Mouse (Mus musculus) stomach, postnatal 0 days (tissue): ENCODE measurements around the gene Tcf20. TPM values are rescaled to one million over a fixed set of nuclear protein-coding genes. Genes with fewer than 3 reads are reported as not detected.

ENCODE experiments used
- ATAC-seq: fragments of 200-750 bp; cut with Nextera tagmentation; 2 replicates; pipeline ENCODE4 v1.8.0; 2017; ENCODE audit not compliant: low FRiP score, low TSS enrichment
- DNase-seq: peaks from one replicate; pipeline ENCODE4 v3.0.0-alpha.2; 2016; ENCODE audit warnings: low spot score
- H3K27ac ChIP-seq: fragments of 300-500 bp; sonication (generic); replicated peaks from 2 replicates; pipeline ENCODE4 v1.5.1; 2014; ENCODE audit warnings: mild to moderate bottlenecking, control low read depth
- H3K27me3 ChIP-seq: fragments of 300-500 bp; sonication (generic); 2 replicates; pipeline ENCODE4 v1.6.1; 2014; ENCODE audit warnings: low read length; ENCODE audit not compliant: control insufficient read depth, insufficient read depth
- H3K36me3 ChIP-seq: fragments of 300-500 bp; sonication (generic); 2 replicates; pipeline ENCODE4 v1.6.1; 2014; ENCODE audit warnings: low read length, mixed read lengths; ENCODE audit not compliant: control insufficient read depth, insufficient read depth
- H3K4me1 ChIP-seq: fragments of 300-500 bp; sonication (generic); replicated peaks from 2 replicates; pipeline ENCODE4 v1.6.1; 2014; ENCODE audit warnings: antibody characterized with exemption; ENCODE audit not compliant: control insufficient read depth, insufficient read depth
- H3K4me2 ChIP-seq: fragments of 300-500 bp; sonication (generic); replicated peaks from 2 replicates; pipeline ENCODE4 v1.6.1; 2014; ENCODE audit warnings: low read depth, mild to moderate bottlenecking, control low read depth, moderate library complexity
- H3K4me3 ChIP-seq: fragments of 300-500 bp; sonication (generic); 2 replicates; pipeline ENCODE4 v1.5.1; 2014; ENCODE audit warnings: low read depth, low read length, control low read depth
- H3K9ac ChIP-seq: fragments of 300-500 bp; sonication (generic); 2 replicates; pipeline ENCODE4 v1.6.1; 2014; ENCODE audit warnings: mild to moderate bottlenecking, low read length, control low read depth, mixed read lengths
- H3K9me3 ChIP-seq: fragments of 300-500 bp; sonication (generic); 2 replicates; pipeline ENCODE4 v1.6.1; 2016; ENCODE audit warnings: low read length; ENCODE audit not compliant: control insufficient read depth
- CTCF ChIP-seq: IDR thresholded peaks from 2 replicates; pipeline ENCODE4 v1.5.1; 2016; ENCODE audit warnings: antibody characterized with exemption, low read depth, mild to moderate bottlenecking, moderate library complexity
- EP300 ChIP-seq: optimal IDR thresholded peaks from 2 replicates; pipeline ENCODE3; 2016; ENCODE audit warnings: antibody characterized with exemption
- WGBS: fragments of 180-500 bp; shearing (Covaris S2); extraction: QIAGEN DNeasy Blood & Tissue Kit; methylation state at CpG from one replicate; pipeline ENCODE4 v1.1.7; 2014; 5-methylcytosine and 5-hydroxymethylcytosine counted together
- polyA plus RNA-seq: library from polyadenylated mRNA; unstranded; fragments of >200 nt; fragmentation: Nextera tagmentation; extraction: Ambion mirVana; gene quantifications from 2 replicates; pipeline ENCODE4 v1.2.1, GENCODE M21; 2015

The Tcf20 gene
- polyA plus RNA-seq, 1 experiment from 2014 or later = 3.6 TPM

GRCm38 (mm10) chr15:82984574-82984973 lies 3.1 kb downstream of the Tcf20 start:
- Histone ChIP-seq H3K4me3 (no peak overlapping the region), H3K36me3 (no peaks in the 10 kb centered on the region), H3K27ac (no peak overlapping the region), H3K9me3 (no peaks in the 10 kb centered on the region), H3K4me2 (no peak overlapping the region), H3K27me3 (0 out of 2 replicates have a peak, but pooled peaks cover 2% of the 10 kb centered on the region), H3K9ac (no peak overlapping the region), H3K4me1 (peaks cover 2% of the 10 kb centered on the region; the same call in 1 of the 2 replicates)
- no peak for ATAC-seq
- no peak for DNase-seq
- TF ChIP-seq EP300 = no peak
- no peak for TF ChIP-seq CTCF
- 62% methylated on average over 7 of the region's 7 CpGs for WGBS

GRCm38 (mm10) chr15:82984097-82984496 lies 3.6 kb downstream of the Tcf20 start:
- no peak overlapping the region for H3K27ac ChIP-seq
- H3K4me1 ChIP-seq = peaks cover 2% of the 10 kb centered on the region; the same call in 1 of the 2 replicates
- H3K4me2 ChIP-seq = no peak overlapping the region
- DNase-seq (no peak), ATAC-seq (no peak)
- WGBS = 38% methylated on average over 4 of the region's 4 CpGs
- H3K27me3 ChIP-seq = 0 out of 2 replicates have a peak, but pooled peaks cover 2% of the 10 kb centered on the region
- no peaks in the 10 kb centered on the region for H3K36me3 ChIP-seq
- no peak overlapping the region for H3K4me3 ChIP-seq
- no peak overlapping the region for H3K9ac ChIP-seq
- no peaks in the 10 kb centered on the region for H3K9me3 ChIP-seq
- TF ChIP-seq CTCF = no peak
- no peak for TF ChIP-seq EP300

- H3K9ac ChIP-seq = no peak overlapping the region
- ATAC-seq (no peak), DNase-seq (no peak)
- TF ChIP-seq CTCF (no peak), EP300 (no peak)
- H3K4me3 ChIP-seq = no peak overlapping the region
- H3K4me1 ChIP-seq = peaks cover 2% of the 10 kb centered on the region; the same call in 1 of the 2 replicates
- 0 out of 2 replicates have a peak overlapping the region, but pooled peaks have one; percentile 45 for H3K27ac ChIP-seq
- H3K27me3 ChIP-seq = 0 out of 2 replicates have a peak, but pooled peaks cover 2% of the 10 kb centered on the region
- no peaks in the 10 kb centered on the region for H3K36me3 ChIP-seq
- H3K4me2 ChIP-seq = peak overlapping the region; percentile 38; the same call in 1 of the 2 replicates
- H3K9me3 ChIP-seq = no peaks in the 10 kb centered on the region
- 26% methylated on average over 9 of the region's 9 CpGs for WGBS
These were observed 4.2 kb downstream of the Tcf20 start for GRCm38 (mm10) chr15:82983416-82984026.

GRCm38 (mm10) chr15:82982724-82983415 lies 4.8 kb downstream of the Tcf20 start:
- no peaks in the 10 kb centered on the region for H3K9me3 ChIP-seq
- no peak overlapping the region for H3K4me3 ChIP-seq
- no peak overlapping the region for H3K27ac ChIP-seq
- H3K4me2 ChIP-seq = peak overlapping the region; percentile 38
- no peak for TF ChIP-seq CTCF
- no peaks in the 10 kb centered on the region for H3K36me3 ChIP-seq
- DNase-seq (no peak), ATAC-seq (no peak)
- WGBS = 16% methylated on average over 18 of the region's 18 CpGs
- no peak overlapping the region for H3K9ac ChIP-seq
- H3K4me1 ChIP-seq = peaks cover 2% of the 10 kb centered on the region; the same call in 1 of the 2 replicates
- 0 out of 2 replicates have a peak, but pooled peaks cover 2% of the 10 kb centered on the region for H3K27me3 ChIP-seq

GRCm38 (mm10) chr15:82981676-82982520 lies 5.8 kb downstream of the Tcf20 start:
- H3K27ac ChIP-seq = no peak overlapping the region
- H3K9me3 ChIP-seq = no peaks in the 10 kb centered on the region
- TF ChIP-seq EP300 (no peak), CTCF (no peak)
- 50% methylated on average over 15 of the region's 15 CpGs for WGBS
- ATAC-seq (no peak), DNase-seq (no peak)
- H3K36me3 ChIP-seq = no peaks in the 10 kb centered on the region
- H3K4me1 ChIP-seq = peaks cover 2% of the 10 kb centered on the region; the same call in 1 of the 2 replicates
- no peak overlapping the region for H3K9ac ChIP-seq
- no peak overlapping the region for H3K4me3 ChIP-seq
- no peaks in the 10 kb centered on the region for H3K27me3 ChIP-seq
- H3K4me2 ChIP-seq = 0 out of 2 replicates have a peak overlapping the region, but pooled peaks have one; percentile 1
